Mouse (Mus musculus) stomach, embryonic 14.5 days (tissue): ENCODE results near the gene Mbnl1. TPM values are rescaled to one million over a fixed set of nuclear protein-coding genes. Genes with fewer than 3 reads are reported as not detected.

ENCODE experiments used
- ATAC-seq: fragments of 200-750 bp; cut with Nextera tagmentation; 2 replicates; pipeline ENCODE4 v1.8.0; 2017; ENCODE audit warnings: low read depth, moderate TSS enrichment; ENCODE audit not compliant: insufficient number of reproducible peaks, insufficient read depth, low FRiP score
- H3K27ac ChIP-seq: fragments of 300-500 bp; sonication (generic); 2 replicates; pipeline ENCODE4 v1.5.1; 2014; ENCODE audit warnings: mild to moderate bottlenecking, low read length, moderate library complexity, mixed read lengths
- H3K27me3 ChIP-seq: fragments of 300-500 bp; sonication (generic); 2 replicates; pipeline ENCODE4 v1.6.1; 2014; ENCODE audit warnings: low read length, control low read depth, mixed read lengths; ENCODE audit not compliant: control insufficient read depth, insufficient read depth
- H3K36me3 ChIP-seq: fragments of 300-500 bp; sonication (generic); 2 replicates; pipeline ENCODE4 v1.6.1; 2014; ENCODE audit warnings: mild to moderate bottlenecking, control low read depth, low read length, moderate library complexity, mixed read lengths; ENCODE audit not compliant: control insufficient read depth, insufficient read depth
- H3K4me1 ChIP-seq: fragments of 300-500 bp; sonication (generic); 2 replicates; pipeline ENCODE4 v1.6.1; 2014; ENCODE audit warnings: low read length, control low read depth, mixed read lengths; ENCODE audit not compliant: control insufficient read depth, insufficient read depth
- H3K4me2 ChIP-seq: fragments of 300-500 bp; sonication (generic); replicated peaks from 2 replicates; pipeline ENCODE4 v1.6.1; 2014; ENCODE audit warnings: low read depth, low read length, control low read depth
- H3K4me3 ChIP-seq: fragments of 300-500 bp; sonication (generic); 2 replicates; pipeline ENCODE4 v1.5.1; 2014; ENCODE audit warnings: low read depth, low read length, control low read depth
- H3K9ac ChIP-seq: fragments of 300-500 bp; sonication (generic); replicated peaks from 2 replicates; pipeline ENCODE4 v1.6.1; 2014; ENCODE audit warnings: low read depth, mild to moderate bottlenecking, control low read depth, low read length, moderate library complexity, mixed read lengths
- H3K9me3 ChIP-seq: fragments of 300-500 bp; sonication (generic); 2 replicates; pipeline ENCODE4 v1.6.1; 2016; ENCODE audit warnings: low read depth, low read length, control low read depth; ENCODE audit not compliant: control insufficient read depth
- WGBS: fragments of 180-500 bp; shearing (Covaris S2); extraction: QIAGEN DNeasy Blood & Tissue Kit; methylation state at CpG from one replicate; pipeline ENCODE4 v1.1.7; 2014; 5-methylcytosine and 5-hydroxymethylcytosine counted together
- polyA plus RNA-seq: library from polyadenylated mRNA; unstranded; fragments of >200 nt; fragmentation: Nextera tagmentation; extraction: Ambion mirVana; gene quantifications from 2 replicates; pipeline ENCODE4 v1.2.1, GENCODE M21; 2014

Gene Mbnl1
- polyA plus RNA-seq, 1 experiment from 2014 or later, result 151 TPM

DNA sequence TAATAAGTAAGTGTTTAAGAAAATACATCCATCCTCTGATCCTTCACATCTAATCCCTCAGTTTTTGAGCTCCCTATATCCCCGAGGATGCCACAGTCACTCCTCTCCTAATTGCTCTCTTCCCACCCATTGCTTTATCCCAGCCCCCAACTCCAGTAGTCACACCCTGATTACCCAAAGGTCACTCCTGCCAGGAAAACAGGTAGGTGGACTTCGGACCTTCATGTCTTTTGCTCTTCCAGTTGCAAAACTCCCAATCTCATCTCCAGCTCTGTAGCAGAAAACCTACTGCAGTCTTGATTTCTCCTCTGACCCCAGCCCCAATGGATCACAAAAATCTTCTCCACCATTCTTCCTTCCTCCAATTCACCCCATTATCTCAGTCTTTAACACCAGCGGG is 169.6 kb downstream of the Mbnl1 start:
- H3K9me3 ChIP-seq, result no peaks in the 10 kb centered on the region
- H3K9ac ChIP-seq, result no peak overlapping the region
- no peak overlapping the region for H3K27ac ChIP-seq
- no peak overlapping the region for H3K4me3 ChIP-seq
- no peak overlapping the region for H3K4me2 ChIP-seq
- H3K4me1 ChIP-seq, result no peaks in the 10 kb centered on the region
- ATAC-seq, result no peak
- WGBS, result 88% methylated on average over 3 of the region's 3 CpGs
- H3K36me3 ChIP-seq, result no peaks in the 10 kb centered on the region
- H3K27me3 ChIP-seq, result no peaks in the 10 kb centered on the region

GRCm38 (mm10) chr3:60645531-60645930 is 172.9 kb downstream of the Mbnl1 start:
- H3K9me3 ChIP-seq, result no peaks in the 10 kb centered on the region
- H3K4me2 ChIP-seq, result no peak overlapping the region
- H3K4me1 ChIP-seq, result no peaks in the 10 kb centered on the region
- no peak for ATAC-seq
- H3K4me3 ChIP-seq, result no peak overlapping the region
- no peak overlapping the region for H3K9ac ChIP-seq
- H3K27me3 ChIP-seq, result no peaks in the 10 kb centered on the region
- no peaks in the 10 kb centered on the region for H3K36me3 ChIP-seq
- WGBS, result 84% methylated on average over 1 of the region's 1 CpGs
- no peak overlapping the region for H3K27ac ChIP-seq

GRCm38 (mm10) chr3:60648293-60648692 is 175.7 kb downstream of the Mbnl1 start:
- H3K27me3 ChIP-seq, result no peaks in the 10 kb centered on the region
- no peak overlapping the region for H3K4me2 ChIP-seq
- H3K27ac ChIP-seq, result no peak overlapping the region
- 87% methylated on average over 1 of the region's 1 CpGs for WGBS
- no peaks in the 10 kb centered on the region for H3K36me3 ChIP-seq
- no peak overlapping the region for H3K9ac ChIP-seq
- no peaks in the 10 kb centered on the region for H3K4me1 ChIP-seq
- no peaks in the 10 kb centered on the region for H3K9me3 ChIP-seq
- no peak overlapping the region for H3K4me3 ChIP-seq
- no peak for ATAC-seq

- Histone ChIP-seq H3K4me2 (no peak overlapping the region), H3K9me3 (no peaks in the 10 kb centered on the region), H3K36me3 (no peaks in the 10 kb centered on the region), H3K9ac (no peak overlapping the region), H3K4me3 (no peak overlapping the region), H3K27me3 (no peaks in the 10 kb centered on the region), H3K27ac (no peak overlapping the region), H3K4me1 (no peaks in the 10 kb centered on the region)
- ATAC-seq, result no peak
- 89% methylated on average over 2 of the region's 2 CpGs for WGBS
These were observed 188.1 kb downstream of the Mbnl1 start for GRCm38 (mm10) chr3:60660762-60661161.
